Mouse (Mus musculus): Measurements from ENCODE around the gene Lamb3. TPM values are rescaled to one million over a fixed set of nuclear protein-coding genes. Genes with fewer than 3 reads are reported as not detected.

The Lamb3 gene
- polyA plus RNA-seq, 1 experiment = 2.7 TPM

DNA sequence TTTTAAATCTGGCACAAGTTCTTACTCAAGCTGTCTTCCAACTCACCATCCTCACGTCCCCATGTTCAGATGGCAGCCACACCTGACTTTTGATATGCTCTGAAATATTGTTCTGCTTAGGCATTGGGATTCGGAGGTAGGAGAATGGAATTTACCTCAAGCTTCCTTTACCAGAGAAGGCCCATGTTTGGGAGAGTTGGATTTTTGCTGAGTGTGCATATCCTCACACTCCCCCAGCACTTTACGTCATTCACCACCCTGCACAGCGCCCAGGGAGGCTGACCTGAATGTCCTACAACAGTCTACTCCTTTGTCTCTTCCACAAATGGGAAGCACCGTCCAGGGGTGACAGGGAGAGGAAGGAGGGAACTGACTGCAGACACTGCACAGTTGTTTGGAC is 12.9 kb downstream of the Lamb3 start:
- no peak for DNase-seq
- Histone ChIP-seq H3K4me3 (ENCODE audit: insufficient read depth, low read depth, low read length) (no peak overlapping the region), H3K27me3 (replicated peaks; ENCODE audit: control insufficient read depth, insufficient read depth, low read length) (no peaks in the 10 kb centered on the region), H3K4me1 (ENCODE audit: control insufficient read depth, insufficient read depth, low read length) (0 out of 2 replicates have a peak, but pooled peaks cover 2% of the 10 kb centered on the region), H3K27ac (ENCODE audit: insufficient read depth, low read depth, low read length) (no peak overlapping the region), H3K36me3 (ENCODE audit: control insufficient read depth, insufficient read depth, low read length) (no peaks in the 10 kb centered on the region)
- TF ChIP-seq POLR2A (IDR thresholded peaks at IDR 0.05; ENCODE audit: low read depth, low read length) (no peak), CTCF (conservative IDR thresholded peaks at IDR 0.05; ENCODE audit: insufficient read depth, insufficient read length, low read depth, low read length) (no peak)
- 63% methylated on average over 5 of the region's 5 CpGs for WGBS

DNA sequence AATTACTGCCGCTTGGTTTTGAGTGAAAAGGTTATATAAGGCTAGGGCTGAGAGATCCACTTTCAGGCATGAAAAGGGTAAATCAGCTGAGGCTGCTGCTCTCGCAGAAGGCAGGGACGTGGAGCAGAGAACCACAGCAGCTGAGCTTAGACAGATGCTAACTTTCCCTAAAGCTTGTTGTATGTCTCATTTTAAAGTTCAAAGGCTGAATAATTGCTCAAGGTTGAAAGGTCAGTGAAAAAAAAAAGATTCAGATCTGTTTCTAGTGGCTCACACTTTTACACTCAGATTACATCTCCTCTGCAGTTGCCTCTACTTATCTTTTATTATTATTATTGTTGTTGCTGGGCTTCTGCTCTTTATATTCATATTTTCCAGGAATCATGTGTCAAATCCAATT is 18.0 kb downstream of the Lamb3 start:
- DNase-seq = no peak
- Histone ChIP-seq H3K27me3 (replicated peaks; ENCODE audit: control insufficient read depth, insufficient read depth, low read length) (no peaks in the 10 kb centered on the region), H3K4me1 (ENCODE audit: control insufficient read depth, insufficient read depth, low read length) (peaks cover 23% of the 10 kb centered on the region), H3K4me3 (ENCODE audit: insufficient read depth, low read depth, low read length) (no peak overlapping the region), H3K36me3 (ENCODE audit: control insufficient read depth, insufficient read depth, low read length) (no peaks in the 10 kb centered on the region), H3K27ac (ENCODE audit: insufficient read depth, low read depth, low read length) (no peak overlapping the region)
- TF ChIP-seq CTCF (conservative IDR thresholded peaks at IDR 0.05; ENCODE audit: insufficient read depth, insufficient read length, low read depth, low read length) (no peak), POLR2A (IDR thresholded peaks at IDR 0.05; ENCODE audit: low read depth, low read length) (no peak)
- 39% methylated on average over 3 of the region's 3 CpGs for WGBS

DNA sequence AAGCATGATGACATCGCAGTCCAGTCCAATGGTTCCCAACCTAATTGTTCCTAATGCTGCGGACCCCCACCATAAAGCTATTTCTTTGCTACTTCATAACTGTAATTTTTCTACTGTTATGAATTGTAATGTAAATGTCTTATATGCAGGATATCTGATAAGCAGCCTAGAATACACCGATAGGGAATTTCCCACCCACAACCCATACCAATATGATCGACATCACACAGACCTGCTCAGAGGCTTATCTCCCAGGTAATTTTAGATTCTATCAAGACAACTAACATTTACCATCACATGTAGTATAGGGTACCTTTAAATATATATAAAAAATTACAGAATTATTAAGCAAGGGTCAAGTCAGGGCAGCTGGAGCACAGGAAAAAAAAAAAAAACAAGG is 18.6 kb downstream of the Lamb3 start:
- Histone ChIP-seq H3K4me3 (ENCODE audit: insufficient read depth, low read depth, low read length) (no peak overlapping the region), H3K36me3 (ENCODE audit: control insufficient read depth, insufficient read depth, low read length) (no peaks in the 10 kb centered on the region), H3K4me1 (ENCODE audit: control insufficient read depth, insufficient read depth, low read length) (peaks cover 26% of the 10 kb centered on the region), H3K27me3 (replicated peaks; ENCODE audit: control insufficient read depth, insufficient read depth, low read length) (no peaks in the 10 kb centered on the region), H3K27ac (ENCODE audit: insufficient read depth, low read depth, low read length) (no peak overlapping the region)
- DNase-seq = no peak
- TF ChIP-seq POLR2A (IDR thresholded peaks at IDR 0.05; ENCODE audit: low read depth, low read length) = no peak
- TF ChIP-seq CTCF (conservative IDR thresholded peaks at IDR 0.05; ENCODE audit: insufficient read depth, insufficient read length, low read depth, low read length) = no peak
- 93% methylated on average over 4 of the region's 4 CpGs for WGBS

DNA sequence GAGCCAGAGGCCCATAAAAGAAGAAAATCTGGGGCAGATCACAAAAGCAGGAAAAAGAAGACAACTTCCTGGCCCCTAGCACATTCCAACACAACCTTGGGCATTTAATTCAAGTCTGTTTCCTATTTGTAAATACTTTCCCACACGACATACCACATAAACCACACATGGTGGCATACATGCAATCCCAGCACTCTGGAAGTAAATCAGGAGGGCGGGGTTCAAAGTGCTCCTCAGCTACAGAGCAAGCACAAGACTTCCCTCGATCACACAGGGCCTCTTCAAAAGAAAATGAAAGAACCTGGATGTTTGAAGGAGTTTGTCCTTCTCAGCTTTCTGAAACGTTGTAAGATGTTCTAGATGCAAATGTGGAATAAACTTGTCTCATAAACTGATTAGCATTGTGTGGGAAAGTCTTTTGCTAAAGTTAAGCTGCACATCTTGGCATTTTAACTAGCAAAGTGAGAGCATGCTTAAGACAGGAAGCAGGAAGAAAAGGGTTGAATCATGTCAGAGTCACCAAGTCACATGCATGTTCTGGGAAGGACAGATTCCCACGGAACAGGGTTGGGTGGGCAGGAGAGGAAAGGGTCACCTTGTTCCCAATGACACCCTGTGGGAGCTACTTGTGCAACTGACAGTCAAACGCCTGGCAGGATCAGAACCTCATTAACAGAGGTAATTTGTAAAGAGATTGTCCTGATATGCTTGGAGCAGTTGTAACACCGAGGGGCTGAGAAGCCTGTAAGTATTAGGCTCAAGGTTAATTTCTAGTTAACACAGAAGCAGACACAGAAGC is 19.4 kb downstream of the Lamb3 start:
- Histone ChIP-seq H3K36me3 (ENCODE audit: control insufficient read depth, insufficient read depth, low read length) (no peaks in the 10 kb centered on the region), H3K27me3 (replicated peaks; ENCODE audit: control insufficient read depth, insufficient read depth, low read length) (no peaks in the 10 kb centered on the region), H3K4me1 (ENCODE audit: control insufficient read depth, insufficient read depth, low read length) (peaks cover 31% of the 10 kb centered on the region), H3K4me3 (ENCODE audit: insufficient read depth, low read depth, low read length) (no peak overlapping the region), H3K27ac (ENCODE audit: insufficient read depth, low read depth, low read length) (peak overlapping the region; percentile 58)
- TF ChIP-seq POLR2A (IDR thresholded peaks at IDR 0.05; ENCODE audit: low read depth, low read length) = no peak
- no peak for TF ChIP-seq CTCF (conservative IDR thresholded peaks at IDR 0.05; ENCODE audit: insufficient read depth, insufficient read length, low read depth, low read length)
- WGBS = 21% methylated on average over 7 of the region's 7 CpGs
- DNase-seq = no peak

DNA sequence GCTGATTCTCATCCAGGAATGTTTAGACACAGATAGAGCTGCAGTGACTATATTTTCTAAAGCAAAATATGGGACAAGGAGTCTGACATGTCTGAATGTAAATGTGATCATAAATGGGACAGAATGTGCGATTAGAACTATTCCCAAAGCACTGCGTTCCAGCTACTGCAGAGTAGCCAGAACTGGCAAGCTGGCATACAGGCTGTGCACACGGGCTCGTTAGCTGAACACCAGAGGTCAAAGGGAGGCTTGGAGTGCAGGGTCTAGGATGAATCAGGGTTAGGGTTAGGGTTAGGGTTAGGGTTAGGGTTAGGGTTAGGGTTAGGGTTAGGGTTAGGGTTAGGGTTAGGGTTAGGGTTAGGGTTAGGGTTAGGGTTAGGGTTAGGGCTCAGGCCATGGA is 20.0 kb downstream of the Lamb3 start:
- H3K27me3 ChIP-seq (replicated peaks; ENCODE audit: control insufficient read depth, insufficient read depth, low read length) = no peaks in the 10 kb centered on the region
- H3K27ac ChIP-seq (ENCODE audit: insufficient read depth, low read depth, low read length) = peak overlapping the region; percentile 58
- TF ChIP-seq POLR2A (IDR thresholded peaks at IDR 0.05; ENCODE audit: low read depth, low read length) (no peak), CTCF (conservative IDR thresholded peaks at IDR 0.05; ENCODE audit: insufficient read depth, insufficient read length, low read depth, low read length) (no peak)
- 45% methylated on average over 4 of the region's 4 CpGs for WGBS
- H3K4me3 ChIP-seq (ENCODE audit: insufficient read depth, low read depth, low read length) = no peak overlapping the region
- peaks cover 31% of the 10 kb centered on the region for H3K4me1 ChIP-seq (ENCODE audit: control insufficient read depth, insufficient read depth, low read length)
- DNase-seq = peak; percentile 53
- H3K36me3 ChIP-seq (ENCODE audit: control insufficient read depth, insufficient read depth, low read length) = no peaks in the 10 kb centered on the region

DNA sequence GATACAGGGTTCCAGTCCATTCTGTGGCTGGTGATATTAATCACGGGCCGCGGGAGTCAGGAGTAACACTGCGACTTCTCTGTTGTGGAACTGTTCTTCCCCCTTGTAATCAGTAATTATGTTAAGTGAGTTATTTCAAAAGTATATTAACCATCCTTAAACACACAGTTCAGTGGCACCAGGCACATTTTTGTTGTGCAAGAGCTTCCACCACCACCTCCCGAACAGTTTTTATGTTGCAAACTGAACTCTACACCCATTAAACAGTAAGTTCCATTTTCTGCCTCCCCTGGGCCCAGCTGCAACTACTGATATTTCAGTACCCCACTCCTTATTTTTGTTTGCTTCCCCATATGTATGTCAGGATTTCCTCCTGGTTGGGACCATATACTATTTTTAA is 22.1 kb downstream of the Lamb3 start:
- WGBS = 56% methylated on average over 5 of the region's 5 CpGs
- no peak for TF ChIP-seq POLR2A (IDR thresholded peaks at IDR 0.05; ENCODE audit: low read depth, low read length)
- TF ChIP-seq CTCF (conservative IDR thresholded peaks at IDR 0.05; ENCODE audit: insufficient read depth, insufficient read length, low read depth, low read length) = no peak
- Histone ChIP-seq H3K4me1 (ENCODE audit: control insufficient read depth, insufficient read depth, low read length) (peaks cover 40% of the 10 kb centered on the region), H3K27ac (ENCODE audit: insufficient read depth, low read depth, low read length) (peak overlapping the region; percentile 75), H3K4me3 (ENCODE audit: insufficient read depth, low read depth, low read length) (no peak overlapping the region), H3K27me3 (replicated peaks; ENCODE audit: control insufficient read depth, insufficient read depth, low read length) (no peaks in the 10 kb centered on the region), H3K36me3 (ENCODE audit: control insufficient read depth, insufficient read depth, low read length) (no peaks in the 10 kb centered on the region)
- DNase-seq = peak; percentile 52

DNA sequence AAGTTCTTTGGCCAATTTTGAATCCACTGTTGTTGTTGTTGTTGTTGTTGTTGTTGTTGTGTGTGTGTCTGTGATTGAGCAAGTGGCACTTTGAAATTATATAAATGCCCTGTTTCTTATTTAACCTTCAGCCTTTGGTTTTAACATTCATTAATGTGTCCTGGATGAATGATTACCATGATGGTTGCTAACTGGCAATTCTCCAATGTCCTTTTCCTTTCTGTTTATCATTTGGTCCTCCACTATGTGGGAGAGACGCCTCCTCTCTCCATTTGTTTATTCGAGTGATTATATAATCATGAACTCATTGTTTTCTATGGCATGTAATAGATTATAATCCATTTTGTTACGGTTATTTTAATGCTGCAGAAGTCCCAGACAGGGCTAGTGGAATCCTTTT is 23.0 kb downstream of the Lamb3 start:
- TF ChIP-seq CTCF (conservative IDR thresholded peaks at IDR 0.05; ENCODE audit: insufficient read depth, insufficient read length, low read depth, low read length) (no peak), POLR2A (IDR thresholded peaks at IDR 0.05; ENCODE audit: low read depth, low read length) (no peak)
- Histone ChIP-seq H3K27ac (ENCODE audit: insufficient read depth, low read depth, low read length) (peak overlapping the region; percentile 100), H3K4me3 (ENCODE audit: insufficient read depth, low read depth, low read length) (no peak overlapping the region), H3K36me3 (ENCODE audit: control insufficient read depth, insufficient read depth, low read length) (no peaks in the 10 kb centered on the region), H3K27me3 (replicated peaks; ENCODE audit: control insufficient read depth, insufficient read depth, low read length) (no peaks in the 10 kb centered on the region), H3K4me1 (ENCODE audit: control insufficient read depth, insufficient read depth, low read length) (peaks cover 40% of the 10 kb centered on the region)
- DNase-seq = peak; percentile 92
- 14% methylated on average over 3 of the region's 3 CpGs for WGBS
